Mouse (Mus musculus) CD4-positive, CD25-positive, alpha-beta regulatory T cell, adult 4 months (primary cell): ENCODE results near the gene Prr36. TPM values are rescaled to one million over a fixed set of nuclear protein-coding genes. Genes with fewer than 3 reads are reported as not detected.

Experiments used
- ATAC-seq: one replicate; pipeline ENCODE4 v1.8.0; 2017
- polyA plus RNA-seq, 2 experiments: library from polyadenylated mRNA; unstranded; fragments of 100-300 nt; shearing (Covaris generic); gene quantifications; one replicate each; pipeline ENCODE4 v1.2.1; 2017

Prr36 gene
- polyA plus RNA-seq, 2 experiments from 2014 or later = 0.49 TPM; not detected in 1

DNA sequence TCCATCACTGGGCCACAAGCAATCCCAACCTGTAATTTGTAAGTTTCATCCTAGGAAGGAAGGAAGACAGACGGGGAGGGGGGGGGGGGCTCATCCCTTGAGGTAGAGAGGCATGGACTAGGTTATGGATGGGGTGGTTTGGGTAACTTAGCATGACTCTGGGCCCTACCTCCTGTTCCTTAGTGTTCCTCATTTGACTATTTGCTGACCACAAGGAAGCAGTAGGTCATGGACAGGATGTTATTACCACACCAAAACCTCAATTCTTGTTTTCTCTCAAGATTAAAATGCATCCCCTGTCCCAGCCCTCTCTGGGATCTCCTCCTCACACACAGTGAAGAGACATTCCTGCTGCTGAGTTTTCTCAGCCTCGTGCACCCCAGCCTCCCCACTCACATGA, 15.9 kb downstream of the Prr36 start:
- ATAC-seq = no peak

- peak; percentile 37 for ATAC-seq
Observed at GRCm38 (mm10) chr8:4193588-4193894, 23.7 kb downstream of the Prr36 start.

DNA sequence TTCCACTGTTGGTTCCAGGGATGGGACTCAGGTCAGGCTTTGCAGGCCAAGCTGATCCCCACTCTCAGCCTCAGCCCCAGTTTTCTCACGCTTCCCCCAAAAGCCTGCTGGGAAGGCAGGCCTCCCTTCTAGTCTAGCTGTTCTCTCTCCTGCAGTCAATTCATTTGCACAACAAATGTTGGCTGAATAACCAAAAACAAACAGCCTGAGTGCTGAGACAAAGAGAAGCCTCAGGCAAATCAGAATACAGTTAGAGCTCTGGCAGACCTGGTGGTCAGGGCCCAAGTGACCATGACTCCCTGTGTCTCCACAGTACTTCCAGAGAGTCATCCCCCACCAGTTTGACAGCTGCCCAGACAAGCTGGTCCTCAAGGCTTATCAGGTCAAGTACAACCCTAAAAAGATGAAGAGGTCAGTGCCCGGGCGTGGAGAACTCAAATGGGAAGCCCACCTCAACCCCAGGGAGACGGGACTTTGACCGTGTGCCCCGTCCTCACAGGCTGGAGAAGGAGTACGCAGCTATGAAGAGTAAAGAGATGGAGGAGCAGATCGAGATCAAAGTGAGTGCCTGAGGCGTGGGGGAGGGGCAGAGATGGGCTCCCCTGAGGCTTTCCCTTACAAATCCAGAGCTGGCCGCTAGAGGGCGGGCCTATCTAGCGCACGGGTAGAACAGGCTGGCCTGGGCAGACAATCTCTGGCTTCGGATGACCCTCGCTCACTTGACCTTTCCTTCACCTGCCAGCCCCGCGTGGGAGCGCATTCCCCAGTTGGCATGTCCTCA, 24.3 kb downstream of the Prr36 start:
- peak; percentile 99 for ATAC-seq

DNA sequence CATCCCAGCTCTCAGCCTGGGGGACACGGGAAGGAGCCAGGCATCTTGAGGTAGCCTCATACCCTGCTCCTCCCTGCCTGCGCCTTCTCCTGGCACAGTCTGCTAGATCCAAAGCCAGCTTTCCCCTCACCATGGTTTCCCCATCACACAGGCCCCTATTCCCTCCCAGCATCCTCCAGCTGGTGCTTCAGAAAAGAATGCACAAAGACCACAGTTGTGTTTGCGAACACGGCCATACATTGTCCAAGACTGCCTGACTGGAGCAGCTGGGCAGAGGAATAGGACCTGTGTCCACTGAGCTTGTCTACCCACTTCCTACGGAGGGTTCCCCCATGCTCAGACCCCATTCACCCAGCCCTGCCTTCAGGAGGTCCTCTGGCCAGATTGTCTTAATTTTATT, 25.0 kb downstream of the Prr36 start:
- ATAC-seq = no peak

GRCm38 (mm10) chr8:4189031-4189722, 28.1 kb downstream of the Prr36 start:
- no peak for ATAC-seq

- no peak for ATAC-seq
Observed at GRCm38 (mm10) chr8:4188605-4189004, 28.7 kb downstream of the Prr36 start.

GRCm38 (mm10) chr8:4186151-4186550, 31.1 kb downstream of the Prr36 start:
- no peak for ATAC-seq

GRCm38 (mm10) chr8:4183409-4183808, 33.9 kb downstream of the Prr36 start:
- no peak for ATAC-seq

DNA sequence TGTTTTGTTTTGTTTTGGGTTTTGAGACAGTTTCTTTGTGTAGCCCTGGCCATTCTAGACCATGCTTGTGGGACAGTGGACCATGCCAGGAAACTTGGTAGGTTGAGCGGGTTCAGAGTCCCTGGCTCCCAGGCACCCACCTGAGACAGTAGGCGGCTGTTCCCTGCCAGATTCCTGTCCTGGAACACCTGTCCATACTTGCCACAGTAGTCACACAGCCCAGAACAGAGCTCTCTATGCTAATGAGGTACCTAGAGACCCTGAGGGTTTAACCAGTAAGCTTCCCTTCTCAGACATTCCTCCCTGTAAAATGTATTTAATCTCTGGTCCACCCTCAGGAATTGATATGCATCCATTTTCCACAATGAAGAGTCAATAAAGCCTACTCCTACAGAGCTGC, 43.2 kb downstream of the Prr36 start:
- no peak for ATAC-seq

DNA sequence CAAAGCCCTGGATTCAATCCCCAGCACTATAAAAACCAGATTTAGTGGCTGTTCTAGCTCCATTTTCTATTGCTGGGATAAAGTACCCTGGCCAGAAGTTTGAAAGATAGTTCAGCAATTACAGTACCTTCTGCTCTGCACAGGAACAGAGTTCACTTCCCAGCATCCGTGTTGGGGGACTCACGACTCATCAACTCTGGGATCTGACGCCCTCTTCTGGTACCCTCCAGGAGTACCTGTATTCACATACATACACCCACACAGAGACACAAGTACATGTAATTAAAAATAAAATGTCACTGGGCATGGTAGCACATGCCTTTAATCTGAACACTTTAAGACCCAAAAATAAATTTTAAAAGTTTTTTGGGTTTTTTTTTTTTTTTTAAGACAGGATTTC, 44.8 kb downstream of the Prr36 start:
- no peak for ATAC-seq

- no peak for ATAC-seq
Observed at GRCm38 (mm10) chr8:4167918-4168317, 49.3 kb downstream of the Prr36 start.

- no peak for ATAC-seq
Observed at GRCm38 (mm10) chr8:4166881-4167525, 50.3 kb downstream of the Prr36 start.

DNA sequence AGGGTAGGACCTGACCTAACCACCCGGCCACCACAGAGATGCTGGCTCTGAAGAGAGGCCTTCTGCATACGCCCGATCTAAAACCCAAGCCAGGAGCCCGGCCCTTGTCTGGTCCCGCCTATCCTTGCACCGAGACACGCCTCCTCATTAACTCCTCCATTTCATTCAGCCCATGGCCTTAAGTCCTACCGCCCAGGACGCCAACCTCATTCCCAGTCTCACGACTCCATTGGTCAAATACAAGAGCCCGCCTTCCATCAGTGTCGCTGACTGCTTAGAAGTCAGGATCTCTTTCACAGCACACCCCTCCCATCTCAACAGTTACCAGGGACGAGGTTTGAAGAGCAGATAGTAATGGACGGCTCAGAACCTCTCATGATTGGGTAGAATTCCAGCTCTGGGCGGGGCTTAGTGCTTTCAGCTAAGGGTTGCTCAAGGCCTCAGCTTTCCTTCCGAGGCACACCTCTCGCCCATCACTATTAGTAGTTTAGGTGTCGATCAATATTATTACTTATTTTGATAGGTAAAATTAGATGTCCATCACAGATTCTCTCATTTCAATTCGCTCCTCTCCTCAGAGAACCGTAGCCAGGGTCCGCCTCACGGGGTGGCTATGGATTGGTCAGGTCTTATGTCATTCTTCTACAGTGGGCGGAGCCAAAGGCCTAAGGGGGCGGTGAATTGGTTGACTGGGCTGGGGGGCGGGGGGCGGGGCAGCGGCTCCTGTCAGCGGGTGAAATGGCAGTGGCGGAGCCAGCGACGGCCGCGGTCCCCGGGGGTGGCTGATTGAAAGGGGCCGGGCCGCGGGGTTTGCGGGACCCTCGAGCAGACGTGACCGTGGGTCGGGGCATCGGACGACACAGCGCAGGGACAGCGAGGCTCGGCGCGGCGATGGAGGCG, 51.2 kb downstream of the Prr36 start, which contains the start of gene Evi5l:
Gene Evi5l, plus strand, starts transcription at position 716 of the 900 bp plus-strand sequence.
- ATAC-seq = peak; percentile 88

GRCm38 (mm10) chr8:4165176-4165851, 51.9 kb downstream of the Prr36 start:
- peak; percentile 0 for ATAC-seq

- ATAC-seq = no peak
Observed at GRCm38 (mm10) chr8:4162786-4163185, 54.5 kb downstream of the Prr36 start.

Other genes starting within 250 kb of the Prr36 start
- gene Cd209f, start 111.6 kb downstream of the Prr36 start, polyA plus RNA-seq = under 1 TPM in 1 of 2 experiments, not detected in 1; 0.30 TPM
- under 1 TPM in 1 of 2 experiments, not detected in 1; 0.15 TPM for gene Cd209g, start 83.4 kb downstream of the Prr36 start, polyA plus RNA-seq
- 1 to 10 TPM; 5.6 to 7.8 TPM for gene Evi5l, start 50.9 kb downstream of the Prr36 start, polyA plus RNA-seq
- under 1 TPM in 1 of 2 experiments, not detected in 1; 0.34 TPM for gene Lrrc8e, start 9.4 kb upstream of the Prr36 start, polyA plus RNA-seq
- gene Map2k7, start 21.3 kb upstream of the Prr36 start, polyA plus RNA-seq = 10 to 100 TPM; 23.2 to 31.7 TPM
- under 1 TPM in 1 of 2 experiments, not detected in 1; 0.46 TPM for gene Gm49320, start 21.4 kb upstream of the Prr36 start, polyA plus RNA-seq
- 1 to 10 TPM; 7.2 to 9.6 TPM for gene Tgfbr3l, start 30.8 kb upstream of the Prr36 start, polyA plus RNA-seq
- gene Snapc2, start 35.6 kb upstream of the Prr36 start, polyA plus RNA-seq = 10 to 100 TPM; 12.8 TPM
- not detected for gene Ctxn1, start 41.8 kb upstream of the Prr36 start, polyA plus RNA-seq
- gene Timm44, start 58.5 kb upstream of the Prr36 start, polyA plus RNA-seq = 100 to 1,000 TPM in 1 of 2 experiments, 10 to 100 TPM in 1; 75.2 to 122 TPM
- gene Ccl25, start 107.8 kb upstream of the Prr36 start, polyA plus RNA-seq = 10 to 100 TPM; 12.2 to 12.5 TPM
- gene Elavl1, start 108.0 kb upstream of the Prr36 start, polyA plus RNA-seq = 10 to 100 TPM; 20.4 to 38.9 TPM